Mouse (Mus musculus) testis, postnatal 14 days (tissue): ENCODE data around the gene Lyve1.

Experiments
- DNase-seq: peaks from one replicate; pipeline ENCODE4 v3.0.0; 2021; ENCODE audit warnings: low spot score

The Lyve1 gene

DNA sequence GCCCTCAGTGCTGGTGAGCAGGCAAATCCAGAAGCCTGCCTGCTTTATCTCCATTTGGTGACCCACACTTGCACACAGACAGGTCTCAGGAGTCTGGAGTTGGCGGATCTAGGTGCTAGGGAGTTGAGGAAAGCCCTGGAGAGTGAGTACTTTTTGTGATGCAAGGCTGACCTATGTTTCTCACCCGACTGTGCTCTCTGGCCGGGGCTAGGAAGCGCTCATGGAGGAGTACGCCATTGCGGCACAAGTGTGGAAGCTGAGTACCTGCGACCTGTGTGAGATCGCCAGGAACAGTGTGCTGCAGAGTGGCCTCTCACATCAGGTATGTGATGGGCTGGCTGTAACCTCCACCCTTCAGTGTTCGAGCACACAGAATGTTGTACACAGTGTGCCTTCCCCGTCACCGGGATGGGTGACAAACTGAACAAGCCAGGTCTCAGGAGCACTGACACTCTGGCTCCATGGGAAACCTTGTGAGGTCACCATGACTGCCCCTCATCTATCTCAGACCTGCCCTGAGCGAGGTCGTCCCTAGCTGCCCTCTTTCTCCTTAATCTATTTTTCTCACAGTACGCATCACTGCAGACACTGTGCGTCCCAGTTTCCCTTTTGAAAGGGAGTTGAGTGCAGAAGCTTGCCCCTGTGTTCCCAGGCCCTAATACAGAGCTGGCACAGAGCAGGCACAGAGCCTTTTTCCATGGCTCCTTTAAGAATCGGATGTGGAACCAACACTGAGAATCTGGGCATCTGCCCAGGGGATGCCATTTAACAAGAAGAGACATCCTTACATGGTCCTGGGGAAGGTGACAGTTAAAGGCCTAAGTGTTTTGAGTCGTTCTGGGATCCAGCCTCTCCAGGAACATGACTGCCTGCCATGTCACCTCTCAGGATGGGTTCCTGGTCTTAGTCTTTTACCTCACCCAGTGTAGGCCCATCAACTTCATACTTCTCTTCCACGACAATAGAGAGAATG, 53.2 kb downstream of the Lyve1 start:
- DNase-seq: no peak

DNA sequence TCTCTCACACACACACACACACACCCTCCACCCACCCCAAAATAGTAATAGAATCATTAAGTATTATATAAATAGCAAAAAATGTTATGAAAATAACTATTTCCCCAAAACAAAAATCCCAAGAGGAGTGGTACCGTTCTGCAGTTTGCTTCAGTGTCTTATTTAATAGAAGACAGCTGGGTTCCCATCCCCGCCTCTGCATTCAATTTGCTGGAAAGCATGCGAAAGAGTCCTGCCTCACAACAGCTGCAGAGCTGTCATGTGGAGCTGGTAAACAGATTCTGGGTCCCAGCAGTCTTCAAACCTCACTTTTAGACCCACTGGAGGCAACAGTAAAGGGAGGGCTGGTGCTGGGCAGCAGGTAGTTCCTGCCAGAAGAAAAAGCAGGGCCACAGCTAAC, 54.1 kb downstream of the Lyve1 start:
- no peak for DNase-seq

DNA sequence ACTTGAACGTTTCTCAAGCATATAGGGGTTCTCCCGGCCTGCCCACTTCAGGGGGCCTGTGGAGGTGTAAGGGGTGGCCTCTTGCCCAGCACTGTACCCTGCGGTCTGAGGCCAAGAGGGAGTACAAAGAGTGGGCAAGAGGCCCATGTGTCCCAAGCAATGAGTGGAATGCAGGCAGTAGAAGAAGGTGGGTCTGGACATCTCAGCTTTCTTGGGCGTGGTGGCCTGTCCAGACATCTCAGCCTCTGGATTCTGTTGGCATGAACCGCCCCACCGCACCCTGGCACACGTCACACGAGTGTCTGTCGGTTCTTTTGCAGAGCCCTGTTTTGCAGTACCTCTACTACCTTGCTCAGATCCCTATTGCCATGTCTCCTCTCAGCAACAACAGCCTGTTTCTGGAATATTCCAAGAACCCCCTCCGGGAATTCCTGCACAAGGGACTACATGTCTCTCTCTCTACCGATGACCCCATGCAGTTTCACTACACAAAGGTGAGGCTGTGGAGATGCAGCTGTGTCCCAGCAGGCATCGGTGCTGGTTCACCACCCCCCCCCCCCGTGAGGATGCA, 55.5 kb downstream of the Lyve1 start:
- no peak for DNase-seq

DNA sequence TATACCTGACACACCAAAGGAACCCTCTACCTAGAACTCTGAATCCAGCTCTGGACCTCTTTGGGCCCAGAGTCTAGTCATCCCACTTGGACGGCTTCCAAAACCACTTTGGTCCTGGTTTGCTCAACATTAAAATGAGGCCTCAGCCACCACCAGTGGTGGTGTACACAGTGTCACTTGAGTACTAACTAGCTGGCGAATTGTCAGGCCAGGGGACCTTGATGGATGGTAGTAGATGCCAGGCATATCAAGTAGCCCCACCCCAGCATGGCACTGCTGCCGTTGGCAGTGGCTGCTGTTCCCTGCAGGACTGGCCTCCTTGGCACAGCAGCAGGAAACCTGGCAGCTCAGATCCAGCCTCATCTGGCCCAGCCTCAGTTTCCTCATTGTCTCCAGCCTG, 58.8 kb downstream of the Lyve1 start:
- DNase-seq: no peak

DNA sequence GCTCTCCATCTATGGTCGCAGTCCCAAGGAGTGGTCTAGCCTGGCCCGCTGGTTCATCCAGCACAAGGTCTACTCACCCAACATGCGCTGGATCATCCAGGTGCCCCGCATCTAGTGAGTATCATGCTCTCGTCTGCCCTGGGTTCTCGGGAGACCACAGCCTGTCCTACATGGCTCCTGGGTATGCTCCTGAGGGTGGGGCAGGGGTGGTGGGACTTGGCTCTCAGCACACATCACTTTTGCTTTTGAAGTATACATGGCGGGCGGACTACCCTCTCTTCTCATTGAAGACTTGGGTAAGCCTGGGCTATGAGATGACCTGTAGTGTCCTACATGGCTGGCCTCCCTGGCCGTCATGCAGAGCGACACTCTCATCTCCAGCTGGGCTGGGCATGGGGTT, 59.9 kb downstream of the Lyve1 start:
- DNase-seq: no peak

DNA sequence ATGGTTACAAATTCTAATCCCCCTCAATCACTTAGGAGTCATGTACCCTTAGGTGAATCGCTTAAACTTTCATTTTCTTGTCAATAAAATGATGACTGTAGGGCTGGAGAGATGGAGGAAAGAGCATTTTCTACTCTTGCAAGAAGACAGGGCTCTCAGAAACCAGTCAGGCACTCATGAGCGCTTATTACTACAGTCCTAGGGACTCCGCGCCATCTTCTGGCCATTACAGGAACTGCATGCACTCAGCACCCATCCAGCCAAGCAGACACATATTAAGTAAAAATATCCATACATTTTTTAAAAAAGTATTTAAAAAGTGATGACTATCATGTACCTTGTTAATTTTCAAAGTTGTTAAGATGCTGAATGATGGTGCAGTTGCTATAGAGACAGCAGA, 62.0 kb downstream of the Lyve1 start:
- DNase-seq: peak; percentile 72
